In the genomic region with DNA sequence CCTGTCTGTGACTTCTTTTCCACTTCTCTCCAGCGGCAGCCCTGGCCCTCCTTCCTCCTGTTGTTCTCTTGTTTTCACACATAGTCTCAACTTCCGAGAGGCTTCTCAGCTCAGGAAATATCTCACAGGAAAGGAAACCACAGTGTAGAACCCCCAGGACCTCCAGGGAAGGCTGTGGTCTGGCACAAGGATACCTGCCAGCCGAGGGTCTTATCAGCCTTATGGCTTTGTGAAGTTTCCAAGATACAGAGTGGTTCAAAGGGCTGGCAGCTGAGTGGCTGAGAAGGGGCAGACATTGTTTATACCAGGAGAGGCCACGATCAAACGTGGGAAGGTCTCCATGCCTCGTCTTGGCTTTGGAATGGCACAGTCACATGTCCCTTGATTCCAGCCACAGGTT, we compare ENCODE assay signal across 18 mouse cellular contexts. TPM values are rescaled to one million over a fixed set of nuclear protein-coding genes. Genes with fewer than 3 reads are reported as not detected.
DNase-seq lines count a peak whose midpoint lies in the region; ATAC-seq and TF ChIP-seq lines count a peak whose summit lies in the region.
"Had no signal": no experiment of that assay in that cellular context is flagged by ENCODE, and none has a peak within 500 bp of the region (broad histone marks: within the 10 kb centered on the region; RNA-seq: fewer than 3 reads in every experiment).

No protein-coding gene starts in this region.

- no peak overlapping the region for H3K9ac ChIP-seq in heart, embryonic 14.5 days (ENCODE audit: low read length)
- no peak overlapping the region for H3K9ac ChIP-seq in heart, adult 2 months (ENCODE audit: low read depth, low read length)
- no peak overlapping the region for H3K9ac ChIP-seq in lung, embryonic 15.5 days
- H3K9ac ChIP-seq in liver, postnatal 0 days (replicated peaks): peak overlapping the region; percentile 30; the same call in 1 of the 2 replicates
- H3K9ac ChIP-seq: midbrain, embryonic 15.5 days had no signal

- TF ChIP-seq POLR2A in heart, adult 2 months (IDR thresholded peaks at IDR 0.05; ENCODE audit: insufficient read depth, low read depth, low read length): no peak

- WGBS in heart, embryonic 14.5 days: 15% methylated on average over 6 of the region's 6 CpGs
- WGBS in heart, adult 2 months: 35% methylated on average over 6 of the region's 6 CpGs
- 24% methylated on average over 6 of the region's 6 CpGs for WGBS in lung, embryonic 15.5 days
- WGBS in embryonic facial prominence, embryonic 10.5 days: 64% methylated on average over 6 of the region's 6 CpGs
- 34% methylated on average over 6 of the region's 6 CpGs for WGBS in liver, postnatal 0 days (ENCODE audit: insufficient replicate concordance)

- no peak for DNase-seq in heart, adult 2 months
- DNase-seq in lung, postnatal 10 days: no peak
- DNase-seq in embryonic facial prominence, embryonic 10.5 days (ENCODE audit: low spot score): no peak
- DNase-seq in liver, postnatal 0 days: no peak
- DNase-seq in layer of hippocampus, postnatal 10 days (ENCODE audit: low spot score in 2 of 2): no peak
- DNase-seq: adrenal gland, postnatal 14 days; cerebellum, adult 9-10 months; gastrocnemius, postnatal 36 days; kidney, adult 8-10 months; kidney, postnatal 4 days; right cerebral cortex, adult 18-20 months had no signal

- no peaks in the 10 kb centered on the region for H3K79me2 ChIP-seq in heart, adult 2 months (replicated peaks; ENCODE audit: control insufficient read depth, insufficient read depth, low read length)

- no peak overlapping the region for H3K4me3 ChIP-seq in heart, embryonic 14.5 days (ENCODE audit: control insufficient read depth in 1 of 2, insufficient read depth in 1 of 2, low read depth in 1 of 2, low read length in 2 of 2)
- no peak overlapping the region for H3K4me3 ChIP-seq in heart, adult 2 months
- no peak overlapping the region for H3K4me3 ChIP-seq in lung, embryonic 15.5 days
- H3K4me3 ChIP-seq in embryonic facial prominence, embryonic 10.5 days: no peak overlapping the region
- no peak overlapping the region for H3K4me3 ChIP-seq in liver, postnatal 0 days (ENCODE audit: low read depth, low read length)
- H3K4me3 ChIP-seq: limb, embryonic 10.5 days; midbrain, embryonic 15.5 days had no signal

- no peaks in the 10 kb centered on the region for H3K36me3 ChIP-seq in heart, embryonic 14.5 days (ENCODE audit: control insufficient read depth, insufficient read depth, low read length)
- H3K36me3 ChIP-seq in heart, adult 2 months (ENCODE audit: control insufficient read depth, insufficient read depth, low read length): no peaks in the 10 kb centered on the region
- H3K36me3 ChIP-seq in lung, embryonic 15.5 days: no peaks in the 10 kb centered on the region
- H3K36me3 ChIP-seq in embryonic facial prominence, embryonic 10.5 days (replicated peaks): no peaks in the 10 kb centered on the region
- no peaks in the 10 kb centered on the region for H3K36me3 ChIP-seq in liver, postnatal 0 days (replicated peaks; ENCODE audit: insufficient read depth, low read length)
- H3K36me3 ChIP-seq: limb, embryonic 10.5 days; midbrain, embryonic 15.5 days had no signal

- peaks cover 4% of the 10 kb centered on the region for H3K27me3 ChIP-seq in heart, embryonic 14.5 days (ENCODE audit: control insufficient read depth, insufficient read depth, low read length)
- no peaks in the 10 kb centered on the region for H3K27me3 ChIP-seq in heart, adult 2 months (ENCODE audit: control insufficient read depth, insufficient read depth, low read length)
- no peaks in the 10 kb centered on the region for H3K27me3 ChIP-seq in lung, embryonic 15.5 days
- peaks cover 34% of the 10 kb centered on the region for H3K27me3 ChIP-seq in embryonic facial prominence, embryonic 10.5 days (replicated peaks; ENCODE audit: low read depth, poor library complexity, severe bottlenecking)
- H3K27me3 ChIP-seq in liver, postnatal 0 days (ENCODE audit: insufficient read depth, low read length): no peaks in the 10 kb centered on the region
- H3K27me3 ChIP-seq: midbrain, embryonic 15.5 days had no signal

- no peak for ATAC-seq in heart, embryonic 14.5 days (ENCODE audit: insufficient number of reproducible peaks, insufficient read depth, low FRiP score, low read depth)
- ATAC-seq in lung, embryonic 15.5 days (ENCODE audit: borderline replicate concordance, extremely low read depth, low FRiP score, low TSS enrichment): no peak
- peak; percentile 6; the same call in 1 of the 2 replicates for ATAC-seq in liver, postnatal 0 days
- ATAC-seq in erythroblast, adult 5-6 weeks (replicated peaks; ENCODE audit: low FRiP score, poor library complexity, severe bottlenecking): no peak; the same call in 1 of the 2 replicates
- ATAC-seq: hindbrain, postnatal 0 days; lung, postnatal 0 days; midbrain, embryonic 15.5 days had no signal

- H3K9me3 ChIP-seq in heart, embryonic 14.5 days (ENCODE audit: control insufficient read depth, low read length): no peaks in the 10 kb centered on the region
- no peaks in the 10 kb centered on the region for H3K9me3 ChIP-seq in lung, embryonic 15.5 days
- no peaks in the 10 kb centered on the region for H3K9me3 ChIP-seq in embryonic facial prominence, embryonic 10.5 days
- H3K9me3 ChIP-seq in liver, postnatal 0 days (ENCODE audit: low read length): no peaks in the 10 kb centered on the region
- H3K9me3 ChIP-seq: limb, embryonic 10.5 days; midbrain, embryonic 15.5 days had no signal

- no peak for TF ChIP-seq CTCF in heart, adult 2 months (IDR thresholded peaks at IDR 0.05)
- no peak for TF ChIP-seq CTCF in liver, postnatal 0 days (IDR thresholded peaks at IDR 0.05; ENCODE audit: low read depth)

- peaks cover 6 to 9% of the 10 kb centered on the region in 2 experiments; a peak in 3 of 4 replicates for H3K4me1 ChIP-seq in heart, embryonic 14.5 days (ENCODE audit: control insufficient read depth in 2 of 2, insufficient read depth in 2 of 2, low read length in 2 of 2)
- H3K4me1 ChIP-seq in heart, adult 2 months (ENCODE audit: control insufficient read depth, insufficient read depth, low read length): peaks cover 1% of the 10 kb centered on the region; the same call in 1 of the 2 replicates
- H3K4me1 ChIP-seq in lung, embryonic 15.5 days: peaks cover 35% of the 10 kb centered on the region
- peaks cover 28% of the 10 kb centered on the region for H3K4me1 ChIP-seq in embryonic facial prominence, embryonic 10.5 days
- H3K4me1 ChIP-seq in liver, postnatal 0 days (ENCODE audit: insufficient read depth): peaks cover 35% of the 10 kb centered on the region

- TF ChIP-seq EP300 in heart, adult 2 months (IDR thresholded peaks at IDR 0.05; ENCODE audit: insufficient read depth, low read depth, low read length): no peak
- TF ChIP-seq EP300 in liver, postnatal 0 days (IDR thresholded peaks at IDR 0.05; ENCODE audit: low read depth): no peak

- no peak overlapping the region for H3K4me2 ChIP-seq in heart, embryonic 14.5 days (ENCODE audit: low read length)
- H3K4me2 ChIP-seq in lung, embryonic 15.5 days: no peak overlapping the region
- no peak overlapping the region for H3K4me2 ChIP-seq in liver, postnatal 0 days (ENCODE audit: low read depth, low read length)
- H3K4me2 ChIP-seq: midbrain, embryonic 15.5 days had no signal

- intact Hi-C loops in heart, adult 2 months (cut with DNase I): no loop called here

- H3K27ac ChIP-seq in heart, embryonic 14.5 days (replicated peaks in 1 of 2; ENCODE audit: control insufficient read depth in 1 of 2, insufficient read depth in 1 of 2, low read depth in 2 of 2, low read length in 2 of 2): peak overlapping the region; percentile 25 to 58; a peak in 2 of 4 replicates
- H3K27ac ChIP-seq in heart, adult 2 months: no peak overlapping the region
- H3K27ac ChIP-seq in lung, embryonic 15.5 days: peak overlapping the region; percentile 27; the same call in 1 of the 2 replicates
- peak overlapping the region; percentile 62 for H3K27ac ChIP-seq in embryonic facial prominence, embryonic 10.5 days (replicated peaks)
- H3K27ac ChIP-seq in liver, postnatal 0 days (ENCODE audit: low read depth): peak overlapping the region; percentile 74
- H3K27ac ChIP-seq: hindbrain, postnatal 0 days; midbrain, embryonic 15.5 days had no signal

RNA-seq across cellular contexts. Expression of gene Efcc1, which starts 9.2 kb away (rescaled TPM):
- polyA plus RNA-seq in heart, embryonic 14.5 days (2014; fragmentation: Nextera tagmentation; extraction: Ambion mirVana): 0.44 and 0.76 TPM in 2 replicates
- 1 to 10 TPM in 1 of 2 experiments, under 1 TPM in 1; 0.86 to 1.2 TPM for total RNA-seq in heart, adult 2 months (2021)
- 1.3 and 2.5 TPM in 2 replicates for polyA plus RNA-seq in heart, adult 2 months (2012; rRNA removed)
- polyA plus RNA-seq in lung, embryonic 15.5 days (2015; fragmentation: Nextera tagmentation; extraction: Ambion mirVana): 5.4 and 6.0 TPM in 2 replicates
- 0.61 and 1.4 TPM in 2 replicates for polyA plus RNA-seq in embryonic facial prominence, embryonic 10.5 days (2016; fragmentation: Nextera tagmentation; extraction: Ambion mirVana)
- polyA plus RNA-seq in liver, postnatal 0 days (2015; fragmentation: Nextera tagmentation; extraction: Ambion mirVana): 0.39 and 0.42 TPM in 2 replicates
- total RNA-seq in layer of hippocampus, postnatal 10 days (2021): 1 to 10 TPM; 3.6 to 7.4 TPM
- total RNA-seq in erythroblast, adult 5-6 weeks (2015; ENCODE audit: low replicate concordance): not detected in 2 replicates
- total RNA-seq in erythroblast, adult 5-6 weeks (2017; ENCODE audit: low replicate concordance): not detected in 2 replicates

RNA-seq across cellular contexts. Expression of gene Gp9, which starts 38.0 kb away (rescaled TPM):
- 3.4 TPM in 2 replicates for polyA plus RNA-seq in heart, embryonic 14.5 days (2014; fragmentation: Nextera tagmentation; extraction: Ambion mirVana)
- total RNA-seq in heart, adult 2 months (2021): 1 to 10 TPM in 1 of 2 experiments, under 1 TPM in 1; 0.94 to 5.8 TPM
- polyA plus RNA-seq in heart, adult 2 months (2012; rRNA removed): 2.6 and 9.9 TPM in 2 replicates
- 3.9 and 4.7 TPM in 2 replicates for polyA plus RNA-seq in lung, embryonic 15.5 days (2015; fragmentation: Nextera tagmentation; extraction: Ambion mirVana)
- 2.6 TPM in 2 replicates for polyA plus RNA-seq in embryonic facial prominence, embryonic 10.5 days (2016; fragmentation: Nextera tagmentation; extraction: Ambion mirVana)
- 36.5 and 38.0 TPM in 2 replicates for polyA plus RNA-seq in liver, postnatal 0 days (2015; fragmentation: Nextera tagmentation; extraction: Ambion mirVana)
- under 1 TPM; 0.40 to 0.57 TPM for total RNA-seq in layer of hippocampus, postnatal 10 days (2021)
- total RNA-seq in erythroblast, adult 5-6 weeks (2015; ENCODE audit: low replicate concordance): 5.4 and 7.7 TPM in 2 replicates
- total RNA-seq in erythroblast, adult 5-6 weeks (2017; ENCODE audit: low replicate concordance): 4.9 and 5.6 TPM in 2 replicates
- total RNA-seq: gastrocnemius, postnatal 36 days; hindbrain, postnatal 0 days had no signal
